Mouse (Mus musculus) intestine, embryonic 14.5 days (tissue): ENCODE measurements around the gene Gm1604a. TPM values are rescaled to one million over a fixed set of nuclear protein-coding genes. Genes with fewer than 3 reads are reported as not detected.
"Not testable (repeated sequence)": the region's sequence is repeated elsewhere in the genome, so short reads cannot be mapped to it uniquely, and the experiment has no call there.

ENCODE experiments used
- ATAC-seq: fragments of 200-750 bp; cut with Nextera tagmentation; replicated peaks from 2 replicates; pipeline ENCODE4 v1.8.0; 2017; ENCODE audit warnings: low read depth, moderate number of reproducible peaks, moderate TSS enrichment, moderate library complexity; ENCODE audit not compliant: low FRiP score, low TSS enrichment
- DNase-seq: peaks from one replicate; pipeline ENCODE4 v3.0.0-alpha.2; 2018; ENCODE audit warnings: low spot score
- H3K27ac ChIP-seq: fragments of 300-500 bp; sonication (generic); 2 replicates; pipeline ENCODE4 v1.5.1; 2014; ENCODE audit warnings: low read depth, mild to moderate bottlenecking, control low read depth
- H3K27me3 ChIP-seq: fragments of 300-500 bp; sonication (generic); replicated peaks from 2 replicates; pipeline ENCODE4 v1.6.1; 2014; ENCODE audit warnings: low read length, control low read depth; ENCODE audit not compliant: control insufficient read depth, insufficient read depth
- H3K36me3 ChIP-seq: fragments of 300-500 bp; sonication (generic); 2 replicates; pipeline ENCODE4 v1.6.1; 2014; ENCODE audit warnings: low read length, control low read depth; ENCODE audit not compliant: control insufficient read depth, insufficient read depth
- H3K4me1 ChIP-seq: fragments of 300-500 bp; sonication (generic); replicated peaks from 2 replicates; pipeline ENCODE4 v1.6.1; 2014; ENCODE audit warnings: low read length, control low read depth, mixed read lengths; ENCODE audit not compliant: control insufficient read depth, insufficient read depth
- H3K4me2 ChIP-seq: fragments of 300-500 bp; sonication (generic); 2 replicates; pipeline ENCODE4 v1.6.1; 2014; ENCODE audit warnings: low read length
- H3K4me3 ChIP-seq: fragments of 300-500 bp; sonication (generic); 2 replicates; pipeline ENCODE4 v1.5.1; 2014; ENCODE audit warnings: low read depth, low read length, control low read depth, mixed read lengths
- H3K9ac ChIP-seq: fragments of 300-500 bp; sonication (generic); 2 replicates; pipeline ENCODE4 v1.6.1; 2014; ENCODE audit warnings: mild to moderate bottlenecking, low read length
- H3K9me3 ChIP-seq: fragments of 300-500 bp; sonication (generic); 2 replicates; pipeline ENCODE4 v1.6.1; 2016; ENCODE audit warnings: low read length, control low read depth; ENCODE audit not compliant: control insufficient read depth
- WGBS: fragments of 180-500 bp; shearing (Covaris S2); extraction: QIAGEN DNeasy Blood & Tissue Kit; methylation state at CpG from one replicate; pipeline ENCODE4 v1.1.7; 2014; 5-methylcytosine and 5-hydroxymethylcytosine counted together
- polyA plus RNA-seq: library from polyadenylated mRNA; unstranded; fragments of >200 nt; fragmentation: Nextera tagmentation; extraction: Ambion mirVana; gene quantifications from 2 replicates; pipeline ENCODE4 v1.2.1, GENCODE M21; 2014

Gm1604a gene
- polyA plus RNA-seq, 1 experiment from 2014 or later: not detected

- H3K27ac ChIP-seq, H3K27me3 ChIP-seq, H3K9ac ChIP-seq, H3K4me2 ChIP-seq, H3K9me3 ChIP-seq, H3K4me1 ChIP-seq, H3K36me3 ChIP-seq, ATAC-seq, DNase-seq, H3K4me3 ChIP-seq: not testable (repeated sequence)
- WGBS: 73% methylated on average over 3 of the region's 6 CpGs
Measured at GRCm38 (mm10) chr17:7030622-7031174, 5.3 kb downstream of the Gm1604a start.

- not testable (repeated sequence) for DNase-seq, H3K9ac ChIP-seq, H3K27ac ChIP-seq, H3K4me2 ChIP-seq, H3K4me1 ChIP-seq, H3K36me3 ChIP-seq, H3K4me3 ChIP-seq, H3K9me3 ChIP-seq, H3K27me3 ChIP-seq, ATAC-seq
- WGBS: 56% methylated on average over 2 of the region's 17 CpGs
Measured at GRCm38 (mm10) chr17:7033192-7034166, 8.1 kb downstream of the Gm1604a start.

GRCm38 (mm10) chr17:7068997-7069539 lies 43.7 kb downstream of the Gm1604a start:
- not testable (repeated sequence) for ATAC-seq, H3K27me3 ChIP-seq, H3K36me3 ChIP-seq, H3K27ac ChIP-seq, H3K9me3 ChIP-seq, H3K9ac ChIP-seq, H3K4me1 ChIP-seq, H3K4me2 ChIP-seq, H3K4me3 ChIP-seq, DNase-seq
- 60% methylated on average over 2 of the region's 4 CpGs for WGBS

- ATAC-seq, H3K4me3 ChIP-seq, H3K36me3 ChIP-seq, H3K9me3 ChIP-seq, H3K4me2 ChIP-seq, DNase-seq, H3K27me3 ChIP-seq, H3K27ac ChIP-seq, H3K9ac ChIP-seq, H3K4me1 ChIP-seq: not testable (repeated sequence)
- 71% methylated on average over 5 of the region's 7 CpGs for WGBS
Measured at GRCm38 (mm10) chr17:7069561-7070240, 44.3 kb downstream of the Gm1604a start.

GRCm38 (mm10) chr17:7074494-7074893 lies 49.1 kb downstream of the Gm1604a start:
- H3K36me3 ChIP-seq, H3K4me2 ChIP-seq, H3K27me3 ChIP-seq, H3K9ac ChIP-seq, H3K27ac ChIP-seq, H3K4me1 ChIP-seq, H3K9me3 ChIP-seq, H3K4me3 ChIP-seq: not testable (repeated sequence)
- DNase-seq (peak; percentile 56), ATAC-seq (peak; percentile 43; the same call in 1 of the 2 replicates)
- WGBS: 36% methylated on average over 3 of the region's 3 CpGs

- DNase-seq, H3K4me1 ChIP-seq, H3K27me3 ChIP-seq, H3K27ac ChIP-seq, H3K9ac ChIP-seq, H3K36me3 ChIP-seq, H3K4me3 ChIP-seq, H3K9me3 ChIP-seq, H3K4me2 ChIP-seq, ATAC-seq: not testable (repeated sequence)
- WGBS: 85% methylated on average over 5 of the region's 6 CpGs
Measured at GRCm38 (mm10) chr17:7075519-7075918, 50.2 kb downstream of the Gm1604a start.

- H3K27me3 ChIP-seq, DNase-seq, H3K4me1 ChIP-seq, H3K4me3 ChIP-seq, H3K9me3 ChIP-seq, H3K4me2 ChIP-seq, H3K9ac ChIP-seq, H3K27ac ChIP-seq, ATAC-seq, H3K36me3 ChIP-seq: not testable (repeated sequence)
- WGBS: 0% methylated on average over 1 of the region's 4 CpGs
Measured at GRCm38 (mm10) chr17:7079558-7079957, 54.2 kb downstream of the Gm1604a start.

GRCm38 (mm10) chr17:7084523-7084922 lies 59.2 kb downstream of the Gm1604a start:
- not testable (repeated sequence) for H3K9ac ChIP-seq, ATAC-seq, DNase-seq, H3K27me3 ChIP-seq, H3K4me3 ChIP-seq, H3K9me3 ChIP-seq, H3K4me2 ChIP-seq, H3K4me1 ChIP-seq, H3K36me3 ChIP-seq, H3K27ac ChIP-seq
- WGBS: no CpG with 5 or more reads among the region's 5 CpGs
